Mouse (Mus musculus): ENCODE data around the gene Adarb2.
A peak's percentile ranks its signal among the peaks of the same experiment; 100 is the strongest.

Gene Adarb2

GRCm38 (mm10) chr13:8202681-8203476 is at the start of gene Adarb2:
Gene Adarb2 (plus strand): TSS chr13:8202866.
- DNase-seq, result peak; percentile 30

DNA sequence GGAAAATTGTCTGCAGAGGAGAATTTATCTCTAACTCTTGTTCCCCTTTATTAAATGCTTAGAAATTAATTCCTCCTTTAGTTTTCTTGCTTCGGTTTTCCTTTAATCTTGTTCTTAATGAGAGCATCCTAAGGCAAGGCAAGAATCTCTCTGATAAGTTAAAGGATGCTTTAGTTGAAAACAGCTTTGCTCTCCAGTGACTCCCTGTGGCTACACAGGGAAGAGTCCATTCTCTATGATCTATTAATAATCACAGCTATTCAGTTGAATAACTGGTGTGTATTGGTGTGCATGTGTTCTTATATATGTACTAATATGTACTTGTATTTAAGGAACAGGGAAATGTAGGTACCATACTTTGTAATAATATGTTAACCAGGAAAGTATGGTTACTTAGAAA is 28.9 kb upstream of the Adarb2 start:
- no peak for DNase-seq

DNA sequence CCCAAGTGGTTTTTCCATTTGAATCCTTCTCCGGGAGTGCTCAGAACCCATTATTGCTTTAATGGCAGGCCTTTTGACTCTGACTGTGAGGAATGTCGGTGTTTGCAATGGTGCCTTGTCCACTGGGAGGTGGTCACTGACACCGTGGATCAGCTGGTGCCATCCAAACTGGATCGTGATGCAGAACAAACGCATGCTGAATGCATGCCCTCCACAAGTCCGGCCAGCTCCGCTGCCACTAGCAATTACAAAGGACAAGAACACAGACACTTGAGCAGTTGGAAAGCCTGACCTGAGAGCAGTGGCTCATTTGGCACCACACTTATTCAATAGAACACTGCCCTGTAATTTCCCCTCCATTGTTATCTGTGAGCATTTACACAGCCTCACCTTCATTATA is 10.7 kb upstream of the Adarb2 start:
- no peak for DNase-seq

GRCm38 (mm10) chr13:8199186-8199880 is 3.3 kb upstream of the Adarb2 start:
- DNase-seq, result no peak

DNA sequence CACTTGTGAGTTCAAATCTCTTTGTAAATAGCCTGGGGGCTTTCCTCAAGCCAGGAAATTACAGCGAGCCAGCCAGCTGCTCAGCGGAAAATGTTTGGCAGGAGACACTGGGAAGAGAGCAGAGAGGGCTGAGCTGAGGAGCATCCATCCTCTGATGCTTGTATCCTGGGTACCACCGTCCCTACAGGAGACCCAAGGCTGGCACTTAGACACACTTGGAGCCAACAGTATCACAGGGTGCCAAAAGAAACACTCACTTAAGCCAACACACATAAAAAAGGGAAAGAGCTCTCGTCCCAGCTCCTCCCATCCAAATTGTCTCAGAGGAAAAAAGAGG is 779 bp downstream of the Adarb2 start:
- peak; percentile 6 for DNase-seq

DNA sequence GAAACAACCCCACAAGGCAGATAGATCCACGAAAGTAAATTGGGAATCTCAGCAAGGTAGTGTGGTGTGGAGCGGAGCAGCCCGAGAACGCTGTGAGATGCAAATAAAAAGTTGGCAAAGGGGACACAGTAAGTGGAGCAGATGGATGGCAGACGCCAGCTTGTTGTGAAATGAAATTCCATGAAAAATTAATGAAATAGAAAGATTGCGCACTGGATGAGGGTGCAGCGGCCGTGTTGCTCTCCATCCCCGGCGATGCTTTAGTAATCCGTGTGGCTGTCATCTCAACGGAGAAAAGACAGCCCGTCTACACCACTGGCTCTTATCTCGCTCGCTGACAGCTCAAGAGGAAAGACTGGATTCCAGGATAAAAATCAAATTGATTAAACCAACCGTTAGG is 4.7 kb downstream of the Adarb2 start:
- DNase-seq, result no peak

GRCm38 (mm10) chr13:8210776-8211175 is 8.1 kb downstream of the Adarb2 start:
- no peak for DNase-seq

GRCm38 (mm10) chr13:8238871-8239270 is 36.2 kb downstream of the Adarb2 start:
- DNase-seq, result no peak

GRCm38 (mm10) chr13:8248016-8248667 is 45.5 kb downstream of the Adarb2 start:
- DNase-seq, result no peak

- peak; percentile 77 for DNase-seq
Observed at GRCm38 (mm10) chr13:8272158-8272945, 69.7 kb downstream of the Adarb2 start.

DNA sequence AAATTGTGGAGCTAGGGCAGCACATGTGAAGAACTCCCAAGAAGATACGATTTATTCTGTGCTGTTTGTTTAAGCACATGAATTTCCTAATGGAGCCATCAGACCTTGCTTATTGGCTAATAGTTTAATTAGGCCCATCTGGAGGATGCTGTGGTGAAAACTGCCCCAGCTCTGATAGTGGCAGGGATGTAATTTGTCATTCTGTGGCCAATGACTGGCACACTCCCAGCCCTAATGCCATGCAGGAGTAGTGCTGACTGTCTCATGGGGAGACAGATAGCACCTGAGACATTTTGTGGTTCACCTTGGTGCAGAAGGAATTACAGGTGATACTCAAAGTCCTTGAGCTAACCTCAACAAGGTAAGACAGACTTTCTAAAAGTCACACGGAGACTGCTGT is 80.5 kb downstream of the Adarb2 start:
- DNase-seq, result no peak

- no peak for DNase-seq
Observed at GRCm38 (mm10) chr13:8316347-8317141, 113.9 kb downstream of the Adarb2 start.

DNA sequence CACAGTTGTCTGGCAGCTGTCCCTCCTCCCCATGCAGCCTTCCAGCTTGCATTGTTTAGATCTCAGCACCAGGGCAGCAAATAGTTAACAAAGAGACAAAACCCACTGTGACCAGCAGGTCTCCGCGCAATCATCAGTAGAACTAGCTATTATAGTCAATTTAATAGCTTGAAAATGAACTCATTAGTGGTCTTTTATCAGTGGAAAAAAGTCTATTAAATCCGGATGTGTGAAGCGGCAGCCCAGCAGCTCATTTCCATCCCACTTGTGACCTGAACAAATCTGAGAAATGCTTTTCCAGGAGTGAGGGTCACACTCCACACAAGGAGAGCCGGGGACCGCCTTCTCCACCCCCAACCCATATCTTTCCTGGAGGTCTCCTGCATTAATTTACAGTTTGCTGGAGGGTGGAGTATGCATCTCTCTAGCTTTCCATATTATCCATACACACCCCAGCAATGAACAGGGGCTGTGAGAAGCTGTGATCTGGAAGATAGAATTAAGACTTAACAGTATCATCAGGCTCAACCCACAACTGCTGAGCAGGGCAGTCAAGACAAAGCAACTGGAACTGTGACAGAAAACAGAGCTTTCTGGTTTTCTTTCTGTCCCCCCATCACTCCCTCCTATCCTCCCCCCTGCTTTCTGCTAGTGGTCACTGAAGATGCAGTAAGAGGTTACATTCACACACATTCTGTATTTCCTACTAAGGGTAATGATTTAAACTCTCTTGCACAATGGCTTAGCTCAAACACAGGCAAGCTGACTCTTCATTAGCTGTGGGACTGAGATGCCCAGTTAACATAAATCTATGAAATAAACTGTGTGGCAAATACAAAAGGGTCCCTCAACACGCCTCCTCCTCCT is 131.2 kb downstream of the Adarb2 start:
- no peak for DNase-seq

DNA sequence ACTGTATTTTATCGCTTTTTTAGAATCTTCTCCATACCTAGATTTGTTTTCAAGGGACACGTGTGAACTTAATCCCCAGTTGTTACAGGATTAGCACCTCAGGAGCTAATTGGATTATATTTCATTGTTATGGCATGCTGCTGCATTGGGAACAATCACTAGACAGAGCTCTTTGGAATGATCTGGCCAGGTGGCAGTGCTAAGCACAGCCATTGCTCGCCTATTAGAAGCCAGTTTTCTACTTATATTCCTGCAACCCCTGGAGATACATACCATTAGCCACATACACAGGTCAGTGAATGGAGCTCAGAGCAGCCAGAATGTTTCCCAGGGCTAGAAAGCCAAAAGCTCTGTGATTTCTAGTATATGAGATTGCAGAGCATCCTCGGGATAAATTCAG is 131.9 kb downstream of the Adarb2 start:
- no peak for DNase-seq

DNA sequence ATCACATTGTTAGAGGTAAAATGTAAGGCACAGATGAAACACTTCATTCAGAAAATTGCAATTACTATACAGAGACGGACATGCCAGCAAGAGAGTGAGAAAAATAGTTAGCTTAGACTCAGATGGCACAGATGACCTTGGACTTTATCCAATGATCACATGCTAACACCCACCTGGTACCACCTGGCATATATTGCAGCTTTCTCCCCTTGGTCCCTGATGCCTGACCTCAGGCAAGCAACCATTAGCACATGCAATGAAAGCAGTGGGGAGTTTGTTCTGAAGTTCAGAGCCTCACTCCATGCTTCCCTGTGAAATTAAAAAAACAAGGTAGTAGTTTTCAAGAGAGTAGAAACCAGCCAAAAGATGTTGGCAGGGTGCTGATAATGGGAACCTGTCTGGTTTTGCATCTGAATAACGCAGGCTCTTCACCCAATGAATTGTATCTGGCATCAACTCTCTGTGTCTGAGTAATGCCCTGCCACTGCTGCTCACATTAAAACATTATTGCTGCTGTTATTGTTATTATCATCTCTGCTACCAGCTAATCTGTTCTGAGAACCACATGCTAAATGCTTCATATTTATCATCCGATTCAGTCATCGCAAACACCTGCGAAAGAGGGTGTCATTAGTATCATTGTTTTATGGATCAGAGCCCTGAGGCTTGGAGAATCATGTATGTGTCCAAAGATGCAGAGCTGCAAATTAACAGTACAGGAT is 138.6 kb downstream of the Adarb2 start:
- peak; percentile 9 for DNase-seq

- no peak for DNase-seq
Observed at GRCm38 (mm10) chr13:8347147-8347546, 144.5 kb downstream of the Adarb2 start.

GRCm38 (mm10) chr13:8352341-8352740 is 149.7 kb downstream of the Adarb2 start:
- DNase-seq, result peak; percentile 67

DNA sequence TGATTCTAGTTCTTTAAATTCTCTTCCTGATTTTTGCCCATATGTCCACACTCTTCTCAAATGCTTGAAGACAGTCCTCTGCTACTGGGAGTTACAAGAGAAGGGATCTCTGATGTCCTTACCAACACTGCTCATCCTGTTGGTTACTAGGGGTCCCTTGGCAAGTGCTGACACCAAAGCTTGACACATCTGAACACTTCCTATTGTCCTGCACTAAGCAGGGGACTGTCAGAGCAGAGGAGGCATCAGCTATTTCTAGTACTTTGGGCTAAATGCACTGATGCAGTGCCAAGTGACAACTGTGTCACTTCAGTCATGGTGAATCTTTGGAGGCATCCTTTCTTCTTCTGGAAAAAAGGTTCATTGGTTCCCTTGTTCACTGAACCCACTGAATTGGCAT is 150.3 kb downstream of the Adarb2 start:
- no peak for DNase-seq

DNA sequence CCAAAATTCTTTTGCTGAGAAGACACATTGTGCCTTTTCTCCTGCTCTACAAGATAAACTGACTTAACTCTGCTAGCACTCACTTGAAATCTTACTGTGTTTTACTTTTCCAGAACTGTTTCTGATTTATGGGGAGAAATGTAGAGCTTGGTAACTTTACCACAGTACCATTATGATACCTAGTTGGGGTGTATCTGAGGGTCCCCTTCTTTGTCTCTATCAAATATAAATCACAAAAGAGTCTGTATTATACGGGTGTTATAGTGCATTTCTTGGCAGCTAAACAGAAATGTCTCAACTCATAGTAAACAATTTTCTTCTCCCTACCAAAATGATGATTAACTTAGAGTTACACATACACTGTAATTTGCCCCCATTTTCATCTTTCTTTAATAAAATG is 162.9 kb downstream of the Adarb2 start:
- DNase-seq, result no peak

DNA sequence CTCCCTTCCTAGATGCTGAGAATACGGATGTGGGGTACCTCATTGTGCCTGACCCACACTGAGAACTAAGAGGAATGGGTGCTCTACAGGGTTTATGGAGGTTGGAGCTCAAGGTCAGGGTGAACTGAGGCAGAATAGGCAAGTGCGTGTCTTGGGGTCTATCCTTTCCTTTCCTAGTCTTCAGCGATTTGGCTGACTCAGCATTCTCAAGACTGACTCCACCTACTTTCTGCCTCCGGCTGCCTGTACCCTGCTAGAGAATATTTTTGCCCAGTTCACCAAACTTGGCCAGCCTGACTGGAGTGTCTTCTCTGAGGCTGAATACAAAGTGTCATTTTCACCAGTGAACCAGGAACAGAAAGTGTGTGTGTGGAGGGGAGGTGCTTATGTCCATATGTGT is 163.4 kb downstream of the Adarb2 start:
- DNase-seq, result no peak

Measured in cerebellum, adult 9-11 months (tissue).